Mouse (Mus musculus) kidney, embryonic 14.5 days (tissue): Measurements from ENCODE around the gene Gm45799. TPM values are rescaled to one million over a fixed set of nuclear protein-coding genes. Genes with fewer than 3 reads are reported as not detected.

ENCODE experiments used
- ATAC-seq: fragments of 200-750 bp; cut with Nextera tagmentation; 2 replicates; pipeline ENCODE4 v1.8.0; 2017; ENCODE audit warnings: moderate number of reproducible peaks, mild to moderate bottlenecking, moderate TSS enrichment, moderate library complexity; ENCODE audit not compliant: low FRiP score, low TSS enrichment
- H3K27ac ChIP-seq: fragments of 300-500 bp; sonication (generic); 2 replicates; pipeline ENCODE4 v1.5.1; 2014; ENCODE audit warnings: low read depth, mild to moderate bottlenecking, low read length, moderate library complexity, mixed read lengths
- H3K27me3 ChIP-seq: fragments of 300-500 bp; sonication (generic); 2 replicates; pipeline ENCODE4 v1.6.1; 2014; ENCODE audit warnings: mild to moderate bottlenecking, low read length; ENCODE audit not compliant: control insufficient read depth, insufficient read depth
- H3K36me3 ChIP-seq: fragments of 300-500 bp; sonication (generic); 2 replicates; pipeline ENCODE4 v1.6.1; 2014; ENCODE audit warnings: low read length, mixed read lengths; ENCODE audit not compliant: control insufficient read depth, insufficient read depth
- H3K4me1 ChIP-seq: fragments of 300-500 bp; sonication (generic); 2 replicates; pipeline ENCODE4 v1.6.1; 2014; ENCODE audit warnings: low read length, mixed read lengths; ENCODE audit not compliant: control insufficient read depth, insufficient read depth
- H3K4me2 ChIP-seq: fragments of 300-500 bp; sonication (generic); replicated peaks from 2 replicates; pipeline ENCODE4 v1.6.1; 2014; ENCODE audit warnings: low read depth, mild to moderate bottlenecking, low read length
- H3K4me3 ChIP-seq: fragments of 300-500 bp; sonication (generic); 2 replicates; pipeline ENCODE4 v1.5.1; 2014; ENCODE audit warnings: mild to moderate bottlenecking, low read length
- H3K9ac ChIP-seq: fragments of 300-500 bp; sonication (generic); 2 replicates; pipeline ENCODE4 v1.6.1; 2014; ENCODE audit warnings: low read depth, mild to moderate bottlenecking, low read length, moderate library complexity
- H3K9me3 ChIP-seq: fragments of 300-500 bp; sonication (generic); 2 replicates; pipeline ENCODE4 v1.6.1; 2016; ENCODE audit warnings: low read length; ENCODE audit not compliant: control insufficient read depth
- WGBS: fragments of 180-500 bp; shearing (Covaris S2); extraction: QIAGEN DNeasy Blood & Tissue Kit; methylation state at CpG from one replicate; pipeline ENCODE4 v1.1.7; 2014; 5-methylcytosine and 5-hydroxymethylcytosine counted together
- polyA plus RNA-seq: library from polyadenylated mRNA; unstranded; fragments of >200 nt; fragmentation: Nextera tagmentation; extraction: Ambion mirVana; gene quantifications from 2 replicates; pipeline ENCODE4 v1.2.1, GENCODE M21; 2014

Gene Gm45799
- polyA plus RNA-seq, 1 experiment from 2014 or later = 23.4 TPM

GRCm38 (mm10) chr7:105690875-105691274 lies 50.5 kb downstream of the Gm45799 start:
- Histone ChIP-seq H3K4me1 (no peaks in the 10 kb centered on the region), H3K9ac (no peak overlapping the region), H3K4me2 (no peak overlapping the region), H3K4me3 (no peak overlapping the region), H3K27me3 (no peaks in the 10 kb centered on the region), H3K27ac (no peak overlapping the region), H3K36me3 (no peaks in the 10 kb centered on the region), H3K9me3 (no peaks in the 10 kb centered on the region)
- ATAC-seq = no peak
- 68% methylated on average over 1 of the region's 1 CpGs for WGBS

GRCm38 (mm10) chr7:105703184-105703583 lies 62.8 kb downstream of the Gm45799 start:
- no peak for ATAC-seq
- Histone ChIP-seq H3K4me3 (no peak overlapping the region), H3K4me1 (no peaks in the 10 kb centered on the region), H3K4me2 (no peak overlapping the region), H3K27me3 (no peaks in the 10 kb centered on the region), H3K27ac (no peak overlapping the region), H3K9me3 (no peaks in the 10 kb centered on the region), H3K36me3 (no peaks in the 10 kb centered on the region), H3K9ac (no peak overlapping the region)
- 82% methylated on average over 16 of the region's 16 CpGs for WGBS

- Histone ChIP-seq H3K4me3 (no peak overlapping the region), H3K9ac (no peak overlapping the region), H3K4me1 (no peaks in the 10 kb centered on the region), H3K9me3 (no peaks in the 10 kb centered on the region), H3K36me3 (no peaks in the 10 kb centered on the region), H3K27me3 (no peaks in the 10 kb centered on the region), H3K4me2 (no peak overlapping the region), H3K27ac (no peak overlapping the region)
- 89% methylated on average over 4 of the region's 4 CpGs for WGBS
- ATAC-seq = no peak
Observed at GRCm38 (mm10) chr7:105703816-105704215, 63.5 kb downstream of the Gm45799 start.

- ATAC-seq = no peak
- no peaks in the 10 kb centered on the region for H3K27me3 ChIP-seq
- H3K4me2 ChIP-seq = no peak overlapping the region
- 91% methylated on average over 5 of the region's 5 CpGs for WGBS
- no peak overlapping the region for H3K4me3 ChIP-seq
- H3K4me1 ChIP-seq = no peaks in the 10 kb centered on the region
- H3K9me3 ChIP-seq = no peaks in the 10 kb centered on the region
- H3K36me3 ChIP-seq = no peaks in the 10 kb centered on the region
- no peak overlapping the region for H3K27ac ChIP-seq
- H3K9ac ChIP-seq = no peak overlapping the region
Observed at GRCm38 (mm10) chr7:105708733-105709132, 68.4 kb downstream of the Gm45799 start.

- H3K9me3 ChIP-seq = no peaks in the 10 kb centered on the region
- no peak for ATAC-seq
- no peak overlapping the region for H3K4me3 ChIP-seq
- H3K9ac ChIP-seq = no peak overlapping the region
- WGBS = 62% methylated on average over 3 of the region's 3 CpGs
- H3K36me3 ChIP-seq = no peaks in the 10 kb centered on the region
- no peak overlapping the region for H3K4me2 ChIP-seq
- no peaks in the 10 kb centered on the region for H3K4me1 ChIP-seq
- H3K27ac ChIP-seq = no peak overlapping the region
- H3K27me3 ChIP-seq = no peaks in the 10 kb centered on the region
Observed at GRCm38 (mm10) chr7:105715366-105715765, 75.0 kb downstream of the Gm45799 start.

- no peak overlapping the region for H3K4me3 ChIP-seq
- no peaks in the 10 kb centered on the region for H3K4me1 ChIP-seq
- no peak for ATAC-seq
- H3K27me3 ChIP-seq = no peaks in the 10 kb centered on the region
- WGBS = 71% methylated on average over 2 of the region's 2 CpGs
- H3K4me2 ChIP-seq = no peak overlapping the region
- H3K9ac ChIP-seq = no peak overlapping the region
- no peak overlapping the region for H3K27ac ChIP-seq
- H3K36me3 ChIP-seq = no peaks in the 10 kb centered on the region
- H3K9me3 ChIP-seq = no peaks in the 10 kb centered on the region
Observed at GRCm38 (mm10) chr7:105721916-105722315, 81.6 kb downstream of the Gm45799 start.

- Histone ChIP-seq H3K27ac (no peak overlapping the region), H3K9ac (no peak overlapping the region), H3K4me2 (no peak overlapping the region), H3K4me3 (no peak overlapping the region), H3K27me3 (no peaks in the 10 kb centered on the region), H3K36me3 (peaks cover 25% of the 10 kb centered on the region; the same call in 1 of the 2 replicates), H3K4me1 (no peaks in the 10 kb centered on the region), H3K9me3 (no peaks in the 10 kb centered on the region)
- peak; percentile 88 for ATAC-seq
- WGBS = 77% methylated on average over 4 of the region's 4 CpGs
Observed at GRCm38 (mm10) chr7:105726144-105726979, 86.0 kb downstream of the Gm45799 start.

GRCm38 (mm10) chr7:105726980-105727325 lies 86.6 kb downstream of the Gm45799 start:
- no peaks in the 10 kb centered on the region for H3K9me3 ChIP-seq
- no peaks in the 10 kb centered on the region for H3K27me3 ChIP-seq
- no peak overlapping the region for H3K4me2 ChIP-seq
- 95% methylated on average over 4 of the region's 4 CpGs for WGBS
- peak; percentile 16; the same call in 1 of the 2 replicates for ATAC-seq
- no peak overlapping the region for H3K4me3 ChIP-seq
- H3K9ac ChIP-seq = no peak overlapping the region
- H3K27ac ChIP-seq = no peak overlapping the region
- no peaks in the 10 kb centered on the region for H3K4me1 ChIP-seq
- H3K36me3 ChIP-seq = peaks cover 30% of the 10 kb centered on the region

- Histone ChIP-seq H3K4me3 (no peak overlapping the region), H3K9me3 (no peaks in the 10 kb centered on the region), H3K4me2 (no peak overlapping the region), H3K27me3 (no peaks in the 10 kb centered on the region), H3K36me3 (peaks cover 49% of the 10 kb centered on the region), H3K4me1 (no peaks in the 10 kb centered on the region), H3K9ac (no peak overlapping the region), H3K27ac (no peak overlapping the region)
- WGBS = 86% methylated on average over 6 of the region's 6 CpGs
- ATAC-seq = no peak
Observed at GRCm38 (mm10) chr7:105728701-105729428, 88.5 kb downstream of the Gm45799 start.
